Mouse (Mus musculus) liver, embryonic 11.5 days (tissue): ENCODE data around the gene Mapk7. TPM values are rescaled to one million over a fixed set of nuclear protein-coding genes. Genes with fewer than 3 reads are reported as not detected.

Source experiments
- ATAC-seq: fragments of 200-750 bp; cut with Nextera tagmentation; replicated peaks from 2 replicates; pipeline ENCODE4 v1.8.0; 2017; ENCODE audit warnings: moderate number of reproducible peaks, mild to moderate bottlenecking, moderate TSS enrichment, moderate library complexity; ENCODE audit not compliant: low FRiP score
- DNase-seq: peaks from one replicate; pipeline ENCODE4 v3.0.0-alpha.2; 2017; ENCODE audit warnings: low spot score
- H3K27ac ChIP-seq: fragments of 300-500 bp; sonication (generic); 2 replicates; pipeline ENCODE4 v1.5.1; 2014; ENCODE audit warnings: mild to moderate bottlenecking, low read depth, low read length, control low read depth
- H3K27me3 ChIP-seq: fragments of 300-500 bp; sonication (generic); replicated peaks from 2 replicates; pipeline ENCODE4 v1.6.1; 2014; ENCODE audit warnings: low read length, mixed read lengths; ENCODE audit not compliant: control insufficient read depth, insufficient read depth
- H3K36me3 ChIP-seq: fragments of 300-500 bp; sonication (generic); 2 replicates; pipeline ENCODE4 v1.6.1; 2014; ENCODE audit warnings: mild to moderate bottlenecking, low read length, moderate library complexity, mixed read lengths; ENCODE audit not compliant: control insufficient read depth, insufficient read depth
- H3K4me1 ChIP-seq: fragments of 300-500 bp; sonication (generic); replicated peaks from 2 replicates; pipeline ENCODE4 v1.6.1; 2014; ENCODE audit warnings: low read length, mixed read lengths; ENCODE audit not compliant: control insufficient read depth, insufficient read depth
- H3K4me2 ChIP-seq: fragments of 300-500 bp; sonication (generic); 2 replicates; pipeline ENCODE4 v1.6.1; 2014; ENCODE audit warnings: mild to moderate bottlenecking, control low read depth, moderate library complexity
- H3K4me3 ChIP-seq: fragments of 300-500 bp; sonication (generic); 2 replicates; pipeline ENCODE4 v1.5.1; 2014; ENCODE audit warnings: low read depth, low read length, control low read depth
- H3K9ac ChIP-seq: fragments of 300-500 bp; sonication (generic); 2 replicates; pipeline ENCODE4 v1.6.1; 2014; ENCODE audit warnings: low read depth, low read length, control low read depth
- H3K9me3 ChIP-seq: fragments of 300-500 bp; sonication (generic); 2 replicates; pipeline ENCODE4 v1.6.1; 2016; ENCODE audit warnings: low read length, inconsistent platforms, mixed read lengths; ENCODE audit not compliant: control insufficient read depth
- WGBS: fragments of 180-500 bp; shearing (Covaris S2); extraction: QIAGEN DNeasy Blood & Tissue Kit; methylation state at CpG from one replicate; pipeline ENCODE4 v1.1.7; 2014; 5-methylcytosine and 5-hydroxymethylcytosine counted together
- polyA plus RNA-seq: library from polyadenylated mRNA; unstranded; fragments of >200 nt; fragmentation: Nextera tagmentation; extraction: Ambion mirVana; gene quantifications from 2 replicates; pipeline ENCODE4 v1.2.1, GENCODE M21; 2014

Mapk7 gene
- polyA plus RNA-seq, 1 experiment from 2014 or later = 27.6 TPM

- no peak for DNase-seq
- no peak for ATAC-seq
- Histone ChIP-seq H3K4me3 (no peak overlapping the region), H3K9me3 (no peaks in the 10 kb centered on the region), H3K36me3 (peaks cover 27% of the 10 kb centered on the region; the same call in 1 of the 2 replicates), H3K27me3 (peaks cover 7% of the 10 kb centered on the region; the same call in 1 of the 2 replicates), H3K4me2 (no peak overlapping the region), H3K27ac (no peak overlapping the region), H3K9ac (no peak overlapping the region), H3K4me1 (peaks cover 4% of the 10 kb centered on the region)
- 87% methylated on average over 7 of the region's 7 CpGs for WGBS
These were observed 6.3 kb downstream of the Mapk7 start for GRCm38 (mm10) chr11:61487936-61488335.

GRCm38 (mm10) chr11:61487401-61487800, 6.8 kb downstream of the Mapk7 start:
- H3K4me1 ChIP-seq = no peaks in the 10 kb centered on the region; the same call in 1 of the 2 replicates
- no peak overlapping the region for H3K4me2 ChIP-seq
- H3K9me3 ChIP-seq = no peaks in the 10 kb centered on the region
- DNase-seq (no peak), ATAC-seq (no peak)
- H3K27ac ChIP-seq = no peak overlapping the region
- H3K9ac ChIP-seq = no peak overlapping the region
- H3K4me3 ChIP-seq = no peak overlapping the region
- 54% methylated on average over 2 of the region's 2 CpGs for WGBS
- peaks cover 7% of the 10 kb centered on the region; the same call in 1 of the 2 replicates for H3K27me3 ChIP-seq
- H3K36me3 ChIP-seq = peaks cover 25% of the 10 kb centered on the region; the same call in 1 of the 2 replicates

DNA sequence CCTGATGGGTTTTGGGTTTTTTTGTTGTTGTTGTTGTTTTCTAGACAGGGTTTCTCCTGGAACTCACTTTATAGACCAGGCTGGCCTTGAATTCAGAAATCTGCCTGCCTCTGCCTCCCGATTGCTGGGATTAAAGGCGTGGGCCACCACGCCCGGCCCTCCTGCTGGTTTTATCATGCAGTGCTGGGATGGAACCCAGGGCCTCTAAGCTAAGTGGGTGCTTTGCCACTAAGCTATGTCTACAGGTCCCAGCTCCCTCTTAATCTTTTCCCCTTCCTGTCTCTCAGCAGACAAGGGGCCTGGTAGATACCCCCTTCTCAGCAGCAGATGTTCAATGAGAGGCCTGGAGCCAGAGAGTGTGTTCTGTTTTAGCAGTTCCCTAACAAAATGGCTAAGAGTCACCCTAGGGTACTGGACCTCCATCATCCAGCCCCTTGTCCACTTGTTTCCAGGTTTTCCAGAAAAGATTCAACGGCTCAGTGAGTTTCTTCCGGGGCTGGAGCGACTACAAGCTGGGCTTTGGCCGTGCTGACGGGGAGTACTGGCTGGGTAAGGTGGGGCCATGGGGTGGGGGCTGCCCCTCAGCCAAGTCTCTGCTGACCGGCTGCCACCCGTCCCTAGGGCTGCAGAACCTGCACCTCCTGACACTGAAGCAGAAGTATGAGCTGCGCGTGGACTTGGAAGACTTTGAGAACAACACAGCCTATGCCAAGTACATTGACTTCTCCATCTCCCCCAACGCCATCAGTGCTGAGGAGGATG, 7.6 kb downstream of the Mapk7 start:
- 92% methylated on average over 14 of the region's 14 CpGs for WGBS
- H3K9ac ChIP-seq = no peak overlapping the region
- H3K4me3 ChIP-seq = peak overlapping the region; percentile 27; the same call in 1 of the 2 replicates

GRCm38 (mm10) chr11:61485541-61486457, 8.4 kb downstream of the Mapk7 start:
- ATAC-seq (no peak), DNase-seq (no peak)
- peaks cover 7% of the 10 kb centered on the region; the same call in 1 of the 2 replicates for H3K27me3 ChIP-seq
- H3K4me1 ChIP-seq = peaks cover 4% of the 10 kb centered on the region
- peaks cover 16% of the 10 kb centered on the region; the same call in 1 of the 2 replicates for H3K36me3 ChIP-seq
- H3K9ac ChIP-seq = 0 out of 2 replicates have a peak overlapping the region, but pooled peaks have one; percentile 30
- WGBS = 62% methylated on average over 22 of the region's 22 CpGs
- peak overlapping the region; percentile 51 for H3K4me2 ChIP-seq
- peak overlapping the region; percentile 27; the same call in 1 of the 2 replicates for H3K4me3 ChIP-seq
- no peaks in the 10 kb centered on the region for H3K9me3 ChIP-seq
- peak overlapping the region; percentile 70 for H3K27ac ChIP-seq

More for the DNA sequence above, 7.6 kb downstream of the Mapk7 start:
- no peak for DNase-seq
- Histone ChIP-seq H3K27me3 (peaks cover 7% of the 10 kb centered on the region; the same call in 1 of the 2 replicates), H3K9me3 (no peaks in the 10 kb centered on the region), H3K27ac (no peak overlapping the region), H3K4me2 (peak overlapping the region; percentile 51; the same call in 1 of the 2 replicates), H3K4me1 (peaks cover 3% of the 10 kb centered on the region), H3K36me3 (peaks cover 19% of the 10 kb centered on the region; the same call in 1 of the 2 replicates)
- no peak for ATAC-seq

DNA sequence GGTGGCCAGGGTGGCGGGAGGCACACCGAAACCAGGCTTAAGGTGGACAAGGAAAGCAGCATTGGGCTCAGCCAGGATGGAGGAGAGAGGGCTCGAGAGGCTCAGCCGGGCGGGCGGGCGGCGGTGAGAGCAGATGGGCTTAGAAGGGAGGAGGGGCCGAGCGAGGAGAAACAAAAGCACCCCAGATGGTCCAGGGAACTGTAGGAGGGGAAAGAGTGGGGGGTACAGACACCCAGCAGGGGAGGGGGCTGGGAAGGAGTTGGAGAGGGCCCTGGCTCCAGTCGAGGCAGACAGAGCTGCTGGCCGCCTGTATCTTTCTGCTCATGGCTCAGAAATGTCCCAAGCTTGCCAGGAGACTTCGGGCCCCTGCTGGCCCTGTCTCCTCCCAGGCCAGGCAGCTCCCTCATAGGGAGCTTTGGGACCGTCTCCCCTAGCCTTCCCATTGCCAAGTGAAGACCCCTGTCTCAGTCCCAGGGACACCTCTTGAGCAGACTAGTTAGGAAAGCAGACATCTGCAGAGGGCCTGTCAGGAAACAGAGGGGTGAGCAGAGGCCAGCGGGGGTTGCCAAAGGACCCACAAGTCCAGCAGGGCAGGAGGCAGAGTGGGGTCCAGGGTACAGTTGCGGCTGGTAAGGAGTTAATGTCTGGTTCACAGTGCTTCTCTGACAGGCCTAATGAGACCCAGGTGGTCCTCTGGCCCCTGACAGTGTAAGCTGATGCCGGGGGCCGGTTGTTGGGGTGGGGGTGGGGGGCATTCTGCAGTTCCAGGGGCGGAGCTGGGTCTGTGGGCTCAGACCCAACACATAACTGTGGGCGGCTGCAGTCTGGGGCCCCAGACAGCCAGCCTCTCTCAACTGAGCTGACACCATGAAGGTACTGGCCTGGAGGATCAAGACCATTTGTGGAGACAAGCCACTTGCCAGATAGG, 9.3 kb downstream of the Mapk7 start, which contains the start of gene Mfap4:
TSS of gene Mfap4 (plus strand) at position 819 of the 928 bp plus-strand sequence.
- Histone ChIP-seq H3K4me2 (peak within 1 kb of the TSS; percentile 51), H3K27me3 (peaks cover 7% of the 10 kb centered on the region; the same call in 1 of the 2 replicates), H3K4me3 (peak within 1 kb of the TSS; percentile 27; the same call in 1 of the 2 replicates), H3K27ac (peak within 1 kb of the TSS; percentile 85), H3K4me1 (peaks cover 4% of the 10 kb centered on the region), H3K9ac (peak within 1 kb of the TSS; percentile 30; the same call in 1 of the 2 replicates), H3K9me3 (no peaks in the 10 kb centered on the region), H3K36me3 (peaks cover 8% of the 10 kb centered on the region; the same call in 1 of the 2 replicates)
- DNase-seq (peak; percentile 50), ATAC-seq (no peak; the same call in 1 of the 2 replicates)
- WGBS = 37% methylated on average over 20 of the region's 20 CpGs

DNA sequence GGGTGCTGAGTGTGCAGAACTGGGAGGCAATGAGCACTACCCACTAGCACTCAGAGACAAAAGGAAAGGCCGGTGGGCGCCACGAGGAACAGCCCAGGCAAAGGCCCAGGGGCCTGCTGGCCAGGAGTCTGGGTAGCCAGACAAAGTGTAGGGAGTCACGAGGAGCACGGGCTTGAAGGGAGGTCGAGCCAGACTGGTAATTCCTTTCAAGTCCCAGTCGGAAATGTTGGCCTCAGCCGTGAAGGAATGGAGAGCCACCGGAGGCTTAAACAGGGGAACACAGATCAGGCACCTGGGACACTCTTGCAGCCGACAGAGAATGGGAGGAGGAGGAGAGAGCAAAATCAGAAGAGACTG, 10.0 kb downstream of the Mapk7 start:
- Histone ChIP-seq H3K27me3 (peaks cover 7% of the 10 kb centered on the region; the same call in 1 of the 2 replicates), H3K27ac (peak overlapping the region; percentile 85; the same call in 1 of the 2 replicates), H3K4me2 (0 out of 2 replicates have a peak overlapping the region, but pooled peaks have one; percentile 17), H3K36me3 (peaks cover 6% of the 10 kb centered on the region; the same call in 1 of the 2 replicates), H3K4me1 (peaks cover 4% of the 10 kb centered on the region), H3K9me3 (no peaks in the 10 kb centered on the region), H3K9ac (no peak overlapping the region), H3K4me3 (no peak overlapping the region)
- no peak for DNase-seq
- no peak for ATAC-seq
- 32% methylated on average over 10 of the region's 10 CpGs for WGBS

GRCm38 (mm10) chr11:61483226-61483845, 10.9 kb downstream of the Mapk7 start:
- Histone ChIP-seq H3K9ac (no peak overlapping the region), H3K36me3 (peaks cover 6% of the 10 kb centered on the region; the same call in 1 of the 2 replicates), H3K4me3 (no peak overlapping the region), H3K27me3 (peaks cover 7% of the 10 kb centered on the region; the same call in 1 of the 2 replicates), H3K9me3 (no peaks in the 10 kb centered on the region), H3K4me1 (peaks cover 4% of the 10 kb centered on the region), H3K27ac (no peak overlapping the region), H3K4me2 (no peak overlapping the region)
- ATAC-seq (no peak), DNase-seq (no peak)
- WGBS = 81% methylated on average over 13 of the region's 13 CpGs
